Mouse (Mus musculus) heart, adult 9 months (tissue): ENCODE results near the gene Pum1.

ENCODE experiments used
- DNase-seq, 2 experiments: peaks; one replicate each; pipeline ENCODE4 v3.0.0; 2022; ENCODE audit warnings: low spot score in 2 of 2

Pum1 gene

GRCm38 (mm10) chr4:130814742-130815330 is 151.7 kb downstream of the Pum1 start:
- no peak for DNase-seq

GRCm38 (mm10) chr4:130815860-130816259 is 152.7 kb downstream of the Pum1 start:
- DNase-seq = no peak

GRCm38 (mm10) chr4:130819806-130820205 is 156.7 kb downstream of the Pum1 start:
- DNase-seq = no peak

- peak; percentile 48 to 76 for DNase-seq
Measured at GRCm38 (mm10) chr4:130820594-130821255, 157.6 kb downstream of the Pum1 start.

GRCm38 (mm10) chr4:130828851-130829673 is 165.9 kb downstream of the Pum1 start:
- DNase-seq = peak; percentile 81 to 83
